In genomic region chr8:7594436-7594835, GRCm38 (mm10) we compare ENCODE assay signal across 27 mouse cellular contexts.
"Had no signal": no experiment of that assay in that cellular context is flagged by ENCODE, and none has a peak within 500 bp of the region (broad histone marks: within the 10 kb centered on the region; RNA-seq: fewer than 3 reads in every experiment).

No protein-coding gene starts in this region.

- DNase-seq: cerebellum, adult 8-10 months; cerebellum, adult 9-10 months; cerebellum, adult 9-11 months; cerebellum, postnatal 10 days; cerebellum, postnatal 14 days; cerebellum, postnatal 25 days; cerebellum, postnatal 36 days; embryo, embryonic 11 days; forebrain, postnatal 0 days; gastrocnemius, adult 2 months; gastrocnemius, postnatal 10 days; gastrocnemius, postnatal 14 days; gastrocnemius, postnatal 25 days; gastrocnemius, postnatal 36 days; heart, adult 18-20 months; heart, adult 2 months had no signal

- H3K4me3 ChIP-seq: embryonic facial prominence, embryonic 10.5 days; embryonic facial prominence, embryonic 12.5 days; embryonic facial prominence, embryonic 13.5 days; embryonic facial prominence, embryonic 15.5 days; erythroblast, embryonic 14.5 days; forebrain, embryonic 10.5 days; forebrain, embryonic 12.5 days; forebrain, embryonic 13.5 days; forebrain, embryonic 15.5 days; gastrocnemius, adult 2 months; heart, adult 2 months had no signal

- H3K9me3 ChIP-seq: embryonic facial prominence, embryonic 10.5 days; embryonic facial prominence, embryonic 12.5 days; embryonic facial prominence, embryonic 13.5 days; embryonic facial prominence, embryonic 15.5 days; forebrain, embryonic 10.5 days; forebrain, embryonic 12.5 days; forebrain, embryonic 13.5 days; forebrain, embryonic 15.5 days had no signal

- H3K27ac ChIP-seq: embryonic facial prominence, embryonic 10.5 days; embryonic facial prominence, embryonic 12.5 days; embryonic facial prominence, embryonic 13.5 days; embryonic facial prominence, embryonic 15.5 days; forebrain, embryonic 10.5 days; forebrain, embryonic 12.5 days; forebrain, embryonic 13.5 days; forebrain, embryonic 15.5 days; gastrocnemius, adult 2 months; heart, adult 2 months had no signal

- H3K36me3 ChIP-seq: embryonic facial prominence, embryonic 10.5 days; embryonic facial prominence, embryonic 12.5 days; embryonic facial prominence, embryonic 13.5 days; embryonic facial prominence, embryonic 15.5 days; forebrain, embryonic 10.5 days; forebrain, embryonic 12.5 days; forebrain, embryonic 15.5 days had no signal

- H3K4me2 ChIP-seq: embryonic facial prominence, embryonic 12.5 days; embryonic facial prominence, embryonic 13.5 days; embryonic facial prominence, embryonic 15.5 days; forebrain, embryonic 12.5 days; forebrain, embryonic 13.5 days; forebrain, embryonic 15.5 days had no signal

- H3K4me1 ChIP-seq: embryonic facial prominence, embryonic 10.5 days; embryonic facial prominence, embryonic 12.5 days; embryonic facial prominence, embryonic 13.5 days; embryonic facial prominence, embryonic 15.5 days; forebrain, embryonic 10.5 days; forebrain, embryonic 12.5 days; forebrain, embryonic 13.5 days; forebrain, embryonic 15.5 days had no signal

- H3K27me3 ChIP-seq: embryonic facial prominence, embryonic 12.5 days; embryonic facial prominence, embryonic 13.5 days; embryonic facial prominence, embryonic 15.5 days; forebrain, embryonic 12.5 days; forebrain, embryonic 13.5 days; forebrain, embryonic 15.5 days had no signal

- ATAC-seq: forebrain, embryonic 13.5 days; forebrain, embryonic 14.5 days; forebrain, embryonic 15.5 days; forebrain, embryonic 16.5 days; forebrain, postnatal 0 days had no signal

- H3K9ac ChIP-seq: embryonic facial prominence, embryonic 12.5 days; embryonic facial prominence, embryonic 13.5 days; embryonic facial prominence, embryonic 15.5 days; forebrain, embryonic 12.5 days; forebrain, embryonic 13.5 days; forebrain, embryonic 15.5 days; forebrain, postnatal 0 days had no signal
